Mouse (Mus musculus) skeletal muscle tissue, adult 2 months (tissue): ENCODE data around the gene Gsta2.
"Not testable (repeated sequence)": the region's sequence is repeated elsewhere in the genome, so short reads cannot be mapped to it uniquely, and the experiment has no call there.

ENCODE experiments used
- DNase-seq: peaks from one replicate; pipeline ENCODE4 v3.0.0-alpha.2; 2012; ENCODE audit warnings: low read depth, low spot score

Gene Gsta2

GRCm38 (mm10) chr9:78365850-78366544, 10.4 kb upstream of the Gsta2 start:
- no peak for DNase-seq

GRCm38 (mm10) chr9:78364701-78365100, 9.1 kb upstream of the Gsta2 start:
- no peak for DNase-seq

- no peak for DNase-seq
These were observed 7.8 kb upstream of the Gsta2 start for GRCm38 (mm10) chr9:78363374-78363773.

- DNase-seq, result no peak
These were observed 4.9 kb upstream of the Gsta2 start for GRCm38 (mm10) chr9:78360484-78360872.

- no peak for DNase-seq
These were observed 4.3 kb upstream of the Gsta2 start for GRCm38 (mm10) chr9:78359750-78360483.

GRCm38 (mm10) chr9:78358053-78358452, 2.5 kb upstream of the Gsta2 start:
- DNase-seq, result peak; percentile 21

GRCm38 (mm10) chr9:78354665-78355578, 666 bp downstream of the Gsta2 start:
- DNase-seq, result no peak

GRCm38 (mm10) chr9:78351504-78352220, 3.9 kb downstream of the Gsta2 start:
- no peak for DNase-seq

- not testable (repeated sequence) for DNase-seq
These were observed 5.6 kb downstream of the Gsta2 start for GRCm38 (mm10) chr9:78350007-78350406.

GRCm38 (mm10) chr9:78349141-78349540, 6.4 kb downstream of the Gsta2 start:
- not testable (repeated sequence) for DNase-seq

- peak; percentile 14 for DNase-seq
These were observed 7.2 kb downstream of the Gsta2 start for GRCm38 (mm10) chr9:78348206-78349004.

GRCm38 (mm10) chr9:78347004-78347403, 8.6 kb downstream of the Gsta2 start:
- no peak for DNase-seq

GRCm38 (mm10) chr9:78345235-78345634, 10.4 kb downstream of the Gsta2 start:
- DNase-seq, result not testable (repeated sequence)

- not testable (repeated sequence) for DNase-seq
These were observed 12.5 kb downstream of the Gsta2 start for GRCm38 (mm10) chr9:78343055-78343454.

GRCm38 (mm10) chr9:78342494-78342893, 13.1 kb downstream of the Gsta2 start:
- DNase-seq, result not testable (repeated sequence)

GRCm38 (mm10) chr9:78340324-78340723, 15.3 kb downstream of the Gsta2 start:
- not testable (repeated sequence) for DNase-seq

GRCm38 (mm10) chr9:78337050-78337449, 18.5 kb downstream of the Gsta2 start:
- DNase-seq, result not testable (repeated sequence)

GRCm38 (mm10) chr9:78327289-78327688, 28.3 kb downstream of the Gsta2 start, which contains the start of gene Omt2b:
TSS of gene Omt2b (plus strand) at chr9:78327589.
- not testable (repeated sequence) for DNase-seq

GRCm38 (mm10) chr9:78319499-78319898, 36.1 kb downstream of the Gsta2 start:
- no peak for DNase-seq

- DNase-seq, result no peak
These were observed 40.9 kb downstream of the Gsta2 start, which contains the start of gene Omt2a for GRCm38 (mm10) chr9:78314696-78315095. TSS of gene Omt2a (minus strand) at chr9:78314796.
